Mouse (Mus musculus) layer of hippocampus, adult 2 months (tissue): ENCODE data around the gene Bhlha15. TPM values are rescaled to one million over a fixed set of nuclear protein-coding genes. Genes with fewer than 3 reads are reported as not detected.

ENCODE experiments used
- DNase-seq, 2 experiments: peaks; one replicate each; pipeline ENCODE4 v3.0.0; 2022; ENCODE audit warnings: low spot score in 2 of 2
- H3K27ac ChIP-seq: fragments of 200-600 bp; 2 replicates; pipeline ENCODE4 v1.8.1; 2022
- H3K4me3 ChIP-seq: fragments of 200-600 bp; 2 replicates; pipeline ENCODE4 v1.8.1; 2022; ENCODE audit warnings: mild to moderate bottlenecking
- CTCF ChIP-seq: fragments of 200-600 bp; conservative IDR thresholded peaks from 2 replicates; pipeline ENCODE4 v1.8.1; 2022; ENCODE audit warnings: antibody characterized with exemption, mild to moderate bottlenecking, moderate library complexity
- total RNA-seq, 2 experiments: library from RNA; stranded (reverse); gene quantifications; 2 replicates each; pipeline ENCODE4 v1.2.3; 2021

Gene Bhlha15
- total RNA-seq, 2 experiments from 2014 or later: 0.20 to 0.22 TPM

- TF ChIP-seq CTCF: 0 out of 2 replicates have a peak, but pooled peaks have one; percentile 11
- no peak for DNase-seq
- Histone ChIP-seq H3K4me3 (peak overlapping the region; percentile 80), H3K27ac (peak overlapping the region; percentile 93)
These were observed 34.1 kb downstream of the Bhlha15 start for GRCm38 (mm10) chr5:144223899-144224816.

GRCm38 (mm10) chr5:144226220-144226619, 36.1 kb downstream of the Bhlha15 start:
- Histone ChIP-seq H3K4me3 (no peak overlapping the region), H3K27ac (no peak overlapping the region)
- TF ChIP-seq CTCF: no peak
- no peak for DNase-seq

GRCm38 (mm10) chr5:144230216-144230615, 40.1 kb downstream of the Bhlha15 start:
- TF ChIP-seq CTCF: no peak
- Histone ChIP-seq H3K27ac (no peak overlapping the region), H3K4me3 (no peak overlapping the region)
- DNase-seq: no peak

GRCm38 (mm10) chr5:144231410-144231809, 41.3 kb downstream of the Bhlha15 start:
- peak; percentile 63 for TF ChIP-seq CTCF
- no peak overlapping the region for H3K4me3 ChIP-seq
- no peak for DNase-seq
- no peak overlapping the region for H3K27ac ChIP-seq

GRCm38 (mm10) chr5:144232531-144232930, 42.4 kb downstream of the Bhlha15 start:
- TF ChIP-seq CTCF: no peak
- H3K4me3 ChIP-seq: no peak overlapping the region
- H3K27ac ChIP-seq: no peak overlapping the region
- DNase-seq: no peak

- H3K27ac ChIP-seq: peak overlapping the region; percentile 16; the same call in 1 of the 2 replicates
- no peak for DNase-seq
- no peak overlapping the region for H3K4me3 ChIP-seq
- TF ChIP-seq CTCF: no peak
These were observed 44.1 kb downstream of the Bhlha15 start for GRCm38 (mm10) chr5:144234222-144234621.

- peak overlapping the region; percentile 77; the same call in 1 of the 2 replicates for H3K27ac ChIP-seq
- no peak overlapping the region for H3K4me3 ChIP-seq
- peak; percentile 62 to 77 for DNase-seq
- TF ChIP-seq CTCF: no peak
These were observed 44.6 kb downstream of the Bhlha15 start for GRCm38 (mm10) chr5:144234714-144235113.

GRCm38 (mm10) chr5:144238969-144239368, 48.9 kb downstream of the Bhlha15 start:
- no peak overlapping the region for H3K27ac ChIP-seq

More at GRCm38 (mm10) chr5:144238969-144239368, 48.9 kb downstream of the Bhlha15 start:
- TF ChIP-seq CTCF: no peak
- no peak overlapping the region for H3K4me3 ChIP-seq
- no peak for DNase-seq

Other genes with a start within 250 kb of the Bhlha15 start
- 10 to 100 TPM; 37.1 to 41.2 TPM for gene Ccz1, start 175.4 kb upstream of the Bhlha15 start, total RNA-seq
- not detected for gene Ocm, start 163.6 kb upstream of the Bhlha15 start, total RNA-seq
- 10 to 100 TPM; 87.7 to 91.1 TPM for gene Lmtk2, start 89.8 kb upstream of the Bhlha15 start, total RNA-seq
- 100 to 1,000 TPM; 107 to 115 TPM for gene Tecpr1, start 33.3 kb downstream of the Bhlha15 start, total RNA-seq
- 10 to 100 TPM; 64.7 to 65.3 TPM for gene Bri3, start 54.2 kb downstream of the Bhlha15 start, total RNA-seq
- under 1 TPM; 0.46 to 0.49 TPM for gene Baiap2l1, start 167.8 kb downstream of the Bhlha15 start, total RNA-seq